Mouse (Mus musculus) midbrain, postnatal 0 days (tissue): ENCODE results near the gene Wdr66. TPM values are rescaled to one million over a fixed set of nuclear protein-coding genes. Genes with fewer than 3 reads are reported as not detected.

ENCODE experiments used
- ATAC-seq: fragments of 200-750 bp; cut with Nextera tagmentation; 2 replicates; pipeline ENCODE4 v1.8.0; 2017; ENCODE audit warnings: moderate number of reproducible peaks, mild to moderate bottlenecking, moderate TSS enrichment, moderate library complexity; ENCODE audit not compliant: low FRiP score
- DNase-seq: peaks from one replicate; pipeline ENCODE4 v3.0.0-alpha.2; 2015; ENCODE audit warnings: low spot score
- H3K27ac ChIP-seq: fragments of 300-500 bp; sonication (generic); 2 replicates; pipeline ENCODE4 v1.5.1; 2014; ENCODE audit warnings: low read depth, mild to moderate bottlenecking, low read length, mixed read lengths
- H3K27me3 ChIP-seq: fragments of 300-500 bp; sonication (generic); 2 replicates; pipeline ENCODE4 v1.6.1; 2014; ENCODE audit warnings: low read length, control low read depth, mixed read lengths; ENCODE audit not compliant: insufficient read depth
- H3K36me3 ChIP-seq: fragments of 300-500 bp; sonication (generic); 2 replicates; pipeline ENCODE4 v1.6.1; 2014; ENCODE audit warnings: low read length, control low read depth, mixed read lengths; ENCODE audit not compliant: insufficient read depth
- H3K4me1 ChIP-seq: fragments of 300-500 bp; sonication (generic); 2 replicates; pipeline ENCODE4 v1.6.1; 2014; ENCODE audit warnings: mild to moderate bottlenecking, control low read depth, antibody characterized with exemption, low read length, mixed read lengths; ENCODE audit not compliant: insufficient read depth
- H3K4me2 ChIP-seq: fragments of 300-500 bp; sonication (generic); 2 replicates; pipeline ENCODE4 v1.6.1; 2014; ENCODE audit warnings: low read depth, mild to moderate bottlenecking, low read length, mixed read lengths; ENCODE audit not compliant: poor library complexity, severe bottlenecking
- H3K4me3 ChIP-seq: fragments of 300-500 bp; sonication (generic); 2 replicates; pipeline ENCODE4 v1.5.1; 2014; ENCODE audit warnings: low read depth, mild to moderate bottlenecking, low read length, moderate library complexity
- H3K9ac ChIP-seq: fragments of 300-500 bp; sonication (generic); replicated peaks from 2 replicates; pipeline ENCODE4 v1.6.1; 2014; ENCODE audit warnings: mild to moderate bottlenecking, low read length, moderate library complexity, mixed read lengths; ENCODE audit not compliant: poor library complexity, severe bottlenecking
- H3K9me3 ChIP-seq: fragments of 300-500 bp; sonication (generic); 2 replicates; pipeline ENCODE4 v1.6.1; 2016; ENCODE audit warnings: low read length, control low read depth
- CTCF ChIP-seq: IDR thresholded peaks from 2 replicates; pipeline ENCODE4 v1.5.1; 2016; ENCODE audit warnings: antibody characterized with exemption, mild to moderate bottlenecking
- WGBS: fragments of 180-500 bp; shearing (Covaris S2); extraction: QIAGEN DNeasy Blood & Tissue Kit; methylation state at CpG from one replicate; pipeline ENCODE4 v1.1.7; 2014; 5-methylcytosine and 5-hydroxymethylcytosine counted together
- polyA plus RNA-seq: library from polyadenylated mRNA; unstranded; fragments of >200 nt; fragmentation: Nextera tagmentation; extraction: Ambion mirVana; gene quantifications from 2 replicates; pipeline ENCODE4 v1.2.1, GENCODE M21; 2015
- total RNA-seq: library from RNA; depleted of rRNA; stranded (reverse); fragments of >200 nt; gene quantifications from 2 replicates; pipeline ENCODE4 v1.2.3, GENCODE M21; 2014

Wdr66 gene
- total and polyA plus RNA-seq, 2 experiments from 2014 or later, result 2.0 to 2.2 TPM

- H3K27ac ChIP-seq, result no peak overlapping the region
- H3K4me1 ChIP-seq, result no peaks in the 10 kb centered on the region
- no peak overlapping the region for H3K4me3 ChIP-seq
- DNase-seq (no peak), ATAC-seq (no peak)
- WGBS, result 77% methylated on average over 8 of the region's 8 CpGs
- no peaks in the 10 kb centered on the region for H3K27me3 ChIP-seq
- H3K4me2 ChIP-seq, result no peak overlapping the region
- H3K9ac ChIP-seq, result no peak overlapping the region
- TF ChIP-seq CTCF, result no peak
- no peaks in the 10 kb centered on the region for H3K36me3 ChIP-seq
- no peaks in the 10 kb centered on the region for H3K9me3 ChIP-seq
Observed at GRCm38 (mm10) chr5:123260698-123261097, 8.8 kb downstream of the Wdr66 start.

- ATAC-seq (no peak), DNase-seq (no peak)
- no peak overlapping the region for H3K27ac ChIP-seq
- H3K9me3 ChIP-seq, result no peaks in the 10 kb centered on the region
- no peaks in the 10 kb centered on the region for H3K27me3 ChIP-seq
- H3K9ac ChIP-seq, result no peak overlapping the region
- H3K4me2 ChIP-seq, result no peak overlapping the region
- H3K4me3 ChIP-seq, result no peak overlapping the region
- H3K36me3 ChIP-seq, result no peaks in the 10 kb centered on the region
- peak; percentile 32 for TF ChIP-seq CTCF
- no peaks in the 10 kb centered on the region for H3K4me1 ChIP-seq
- 89% methylated on average over 3 of the region's 3 CpGs for WGBS
Observed at GRCm38 (mm10) chr5:123266909-123267308, 15.0 kb downstream of the Wdr66 start.

- H3K36me3 ChIP-seq, result no peaks in the 10 kb centered on the region
- no peak overlapping the region for H3K4me3 ChIP-seq
- no peak overlapping the region for H3K27ac ChIP-seq
- DNase-seq, result no peak
- 84% methylated on average over 28 of the region's 28 CpGs for WGBS
- no peak overlapping the region for H3K9ac ChIP-seq
- H3K4me2 ChIP-seq, result no peak overlapping the region
- no peaks in the 10 kb centered on the region for H3K9me3 ChIP-seq
- H3K27me3 ChIP-seq, result no peaks in the 10 kb centered on the region
- no peak for TF ChIP-seq CTCF
- ATAC-seq, result no peak
- no peaks in the 10 kb centered on the region for H3K4me1 ChIP-seq
Observed at GRCm38 (mm10) chr5:123268477-123269474, 16.9 kb downstream of the Wdr66 start.

- Histone ChIP-seq H3K36me3 (no peaks in the 10 kb centered on the region), H3K4me3 (no peak overlapping the region), H3K9ac (no peak overlapping the region), H3K27ac (no peak overlapping the region), H3K27me3 (no peaks in the 10 kb centered on the region), H3K9me3 (no peaks in the 10 kb centered on the region), H3K4me2 (no peak overlapping the region), H3K4me1 (no peaks in the 10 kb centered on the region)
- no peak for TF ChIP-seq CTCF
- DNase-seq, result no peak
- WGBS, result 84% methylated on average over 11 of the region's 11 CpGs
- ATAC-seq, result no peak
Observed at GRCm38 (mm10) chr5:123270917-123271316, 19.0 kb downstream of the Wdr66 start.

- TF ChIP-seq CTCF, result no peak
- H3K4me2 ChIP-seq, result no peak overlapping the region
- H3K4me3 ChIP-seq, result no peak overlapping the region
- no peaks in the 10 kb centered on the region for H3K9me3 ChIP-seq
- H3K27ac ChIP-seq, result no peak overlapping the region
- no peak for DNase-seq
- H3K27me3 ChIP-seq, result no peaks in the 10 kb centered on the region
- H3K4me1 ChIP-seq, result peaks cover 5% of the 10 kb centered on the region; the same call in 1 of the 2 replicates
- H3K36me3 ChIP-seq, result no peaks in the 10 kb centered on the region
- ATAC-seq, result no peak
- H3K9ac ChIP-seq, result no peak overlapping the region
- 42% methylated on average over 5 of the region's 5 CpGs for WGBS
Observed at GRCm38 (mm10) chr5:123272927-123273326, 21.0 kb downstream of the Wdr66 start.

- TF ChIP-seq CTCF, result no peak
- no peak for DNase-seq
- no peaks in the 10 kb centered on the region for H3K9me3 ChIP-seq
- no peak overlapping the region for H3K27ac ChIP-seq
- no peak overlapping the region for H3K4me3 ChIP-seq
- ATAC-seq, result no peak
- H3K27me3 ChIP-seq, result no peaks in the 10 kb centered on the region
- no peak overlapping the region for H3K4me2 ChIP-seq
- H3K9ac ChIP-seq, result no peak overlapping the region
- H3K4me1 ChIP-seq, result peaks cover 8% of the 10 kb centered on the region; the same call in 1 of the 2 replicates
- H3K36me3 ChIP-seq, result no peaks in the 10 kb centered on the region
- WGBS, result 71% methylated on average over 9 of the region's 9 CpGs
Observed at GRCm38 (mm10) chr5:123276636-123277341, 24.9 kb downstream of the Wdr66 start.
